Mouse (Mus musculus) right cerebral cortex, postnatal 4 days (tissue): ENCODE results near the gene Gm42742.

Experiments
- DNase-seq: peaks from one replicate; pipeline ENCODE4 v3.0.0-alpha.2; 2022

The Gm42742 gene

GRCm38 (mm10) chr7:127020901-127021562, at the start of gene Gm42742, which contains the start of gene Prrt2:
Gene Gm42742 (minus strand): TSS chr7:127021097.
Gene Prrt2 (minus strand): TSS chr7:127021211.
- DNase-seq, result peak; percentile 74

- no peak for DNase-seq
These were observed 45.4 kb upstream of the Gm42742 start for GRCm38 (mm10) chr7:127066317-127066716.

DNA sequence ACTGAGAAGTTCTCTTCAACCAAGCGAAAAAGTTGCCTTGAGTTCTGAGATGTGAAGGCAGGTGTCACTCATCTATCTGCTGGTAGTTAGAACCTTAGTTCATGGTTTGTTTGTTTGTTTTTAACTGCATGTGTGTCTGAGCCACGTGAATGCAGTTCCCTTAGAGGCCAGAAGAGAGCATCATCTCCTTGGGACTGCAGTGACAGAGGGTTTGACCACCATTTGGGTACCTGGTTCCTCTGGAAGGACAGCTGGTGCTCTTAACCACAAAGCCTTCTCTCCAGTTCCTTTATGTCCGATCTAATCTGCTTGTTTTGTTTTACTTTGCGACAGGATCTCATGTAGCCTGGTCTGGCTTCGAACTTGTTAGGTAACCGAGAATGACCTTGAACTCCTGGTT, 44.6 kb upstream of the Gm42742 start:
- no peak for DNase-seq

GRCm38 (mm10) chr7:127055026-127055585, 34.2 kb upstream of the Gm42742 start:
- DNase-seq, result no peak

DNA sequence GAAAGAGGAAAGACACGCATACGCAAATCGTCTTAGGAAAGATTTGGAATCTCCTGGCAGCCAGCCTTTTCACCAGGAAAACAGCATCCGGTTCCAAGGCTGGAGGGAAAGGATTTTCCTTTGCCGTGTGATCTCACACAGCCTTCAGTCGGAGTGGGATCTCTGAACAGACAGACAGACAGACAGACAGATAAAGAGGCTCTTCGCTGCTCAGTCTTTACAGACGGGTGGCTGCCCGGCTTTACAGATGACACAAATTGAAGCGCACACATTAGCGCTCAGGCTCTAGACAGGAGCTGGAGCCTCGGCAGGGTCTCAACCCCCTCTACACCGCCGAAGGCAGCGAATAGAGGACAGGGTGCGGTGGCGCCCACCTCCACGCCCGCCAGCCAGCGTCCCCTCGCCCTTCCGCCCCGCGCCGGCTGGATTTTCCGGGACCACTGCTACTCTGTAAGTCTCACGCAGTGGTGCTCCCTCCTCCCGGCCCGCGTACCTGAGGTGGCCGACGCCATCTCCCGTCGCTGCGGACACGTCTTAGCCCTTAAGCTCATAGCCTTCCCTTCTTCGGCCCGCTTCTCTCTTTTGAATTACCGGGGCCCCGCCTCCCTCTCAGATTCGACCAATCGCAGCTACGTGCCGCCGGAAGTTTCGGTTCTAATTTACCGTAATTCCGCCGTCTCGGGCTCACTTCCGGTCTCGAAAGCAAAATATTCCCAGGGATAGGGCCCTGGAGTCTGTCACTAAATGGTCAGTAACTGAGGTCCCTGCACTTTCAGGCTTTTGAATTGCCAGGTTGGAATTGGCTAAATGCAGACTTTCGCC, 21.2 kb upstream of the Gm42742 start, which contains the start of gene Kif22:
Gene Kif22 (minus strand): TSS at position 621 of the 822 bp plus-strand sequence.
- peak; percentile 88 for DNase-seq

- DNase-seq, result no peak
These were observed 10.3 kb upstream of the Gm42742 start for GRCm38 (mm10) chr7:127031244-127031643.

DNA sequence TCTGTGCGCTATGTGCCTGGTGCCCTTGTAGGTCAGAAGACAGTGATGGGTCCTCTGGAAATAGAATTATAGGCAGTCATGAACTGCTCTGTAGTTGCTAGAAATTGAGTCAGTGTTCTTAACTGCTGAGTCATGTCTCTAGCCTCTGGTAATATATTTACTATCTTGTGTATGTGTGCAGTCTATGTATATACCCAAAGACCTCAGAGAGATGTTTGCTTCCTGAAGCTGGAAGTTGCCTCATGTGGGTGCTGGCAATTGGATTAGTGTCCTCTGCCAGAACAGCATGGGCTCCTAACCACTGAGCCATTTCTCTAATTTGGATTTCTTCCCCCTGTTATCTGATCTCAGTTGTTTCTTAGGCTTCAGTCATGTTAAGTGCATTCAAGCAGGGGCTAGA, 9.3 kb upstream of the Gm42742 start:
- no peak for DNase-seq

- DNase-seq, result no peak
These were observed 7.0 kb upstream of the Gm42742 start for GRCm38 (mm10) chr7:127027885-127028284.

- peak; percentile 99 for DNase-seq
These were observed 6.3 kb upstream of the Gm42742 start, which contains the start of gene Maz for GRCm38 (mm10) chr7:127026984-127027726. Gene Maz (minus strand): TSS chr7:127027037.

GRCm38 (mm10) chr7:127026616-127026983, 5.7 kb upstream of the Gm42742 start:
- peak; percentile 92 for DNase-seq

GRCm38 (mm10) chr7:127026161-127026600, 5.3 kb upstream of the Gm42742 start:
- peak; percentile 63 for DNase-seq

GRCm38 (mm10) chr7:127025556-127026160, 4.8 kb upstream of the Gm42742 start:
- peak; percentile 58 for DNase-seq

GRCm38 (mm10) chr7:127024755-127025555, 4.1 kb upstream of the Gm42742 start:
- peak; percentile 70 for DNase-seq

GRCm38 (mm10) chr7:127023896-127024690, 3.2 kb upstream of the Gm42742 start:
- DNase-seq, result no peak

GRCm38 (mm10) chr7:127023272-127023691, 2.4 kb upstream of the Gm42742 start:
- DNase-seq, result no peak

- DNase-seq, result no peak
These were observed 1.8 kb upstream of the Gm42742 start for GRCm38 (mm10) chr7:127022528-127023271.

DNA sequence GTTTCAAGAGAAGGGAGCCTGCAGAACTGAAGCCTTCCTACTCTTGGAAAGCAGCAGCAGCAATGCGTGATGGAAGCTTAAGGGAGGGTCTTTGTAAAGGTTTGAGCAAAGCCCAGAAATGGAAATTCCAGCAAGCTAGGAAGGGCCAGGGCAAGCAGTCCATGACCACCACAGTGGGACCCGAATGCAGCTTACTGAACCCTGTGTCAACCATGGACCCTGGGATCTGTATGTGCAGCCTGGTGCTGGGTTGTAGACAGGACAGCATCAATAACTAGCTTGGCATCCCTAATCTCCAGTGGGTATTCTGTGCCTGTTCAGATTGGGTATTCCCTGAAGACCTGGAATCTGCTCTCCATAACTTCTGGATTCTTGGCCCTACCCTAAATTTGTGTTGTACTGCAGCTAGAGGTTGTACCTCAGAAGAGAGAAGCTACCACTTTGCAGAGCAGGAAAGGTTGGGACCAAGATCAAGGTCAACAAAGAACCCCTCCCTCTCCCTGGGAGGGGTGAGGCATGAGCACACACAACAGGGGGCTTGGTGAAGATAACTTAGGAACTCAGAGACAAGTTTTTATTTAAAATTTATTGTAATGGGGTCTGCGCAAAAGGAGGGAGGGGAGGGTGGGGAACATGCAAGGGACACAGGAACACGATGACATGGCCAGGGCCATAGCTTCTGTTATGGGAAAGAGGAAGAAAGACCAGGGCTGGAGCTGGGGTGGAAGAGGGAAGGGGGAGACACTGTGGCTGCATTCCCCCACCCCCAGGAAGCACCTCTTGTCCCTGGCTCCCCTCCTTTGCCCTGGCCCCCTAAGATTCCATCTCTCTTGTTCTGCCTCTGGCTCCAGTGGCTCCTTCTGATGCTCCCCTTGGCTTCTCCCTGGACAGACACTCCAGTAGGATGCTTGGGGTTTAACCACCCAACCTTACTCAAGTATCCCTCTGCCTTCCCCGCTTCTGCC, 948 bp upstream of the Gm42742 start:
- no peak for DNase-seq

DNA sequence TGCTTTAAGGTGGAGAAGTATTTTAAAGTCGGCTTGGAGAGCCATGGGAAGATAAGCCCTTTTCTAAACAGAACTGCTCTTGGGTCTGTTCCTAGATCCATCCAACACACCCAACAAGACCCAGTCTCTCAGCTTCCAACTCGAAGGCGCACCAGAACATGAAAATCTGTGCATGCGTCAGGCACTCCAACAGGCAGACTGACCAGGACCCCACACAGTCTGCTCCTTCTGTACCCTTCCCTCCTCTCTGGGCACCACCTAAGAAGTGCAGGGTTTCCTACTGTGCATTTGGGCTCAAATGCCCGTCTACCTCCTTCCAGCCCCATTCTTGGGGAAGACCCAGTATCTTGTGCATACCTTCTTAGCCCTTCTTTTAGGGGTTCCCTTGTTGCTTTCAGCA, 406 bp downstream of the Gm42742 start:
- no peak for DNase-seq

DNA sequence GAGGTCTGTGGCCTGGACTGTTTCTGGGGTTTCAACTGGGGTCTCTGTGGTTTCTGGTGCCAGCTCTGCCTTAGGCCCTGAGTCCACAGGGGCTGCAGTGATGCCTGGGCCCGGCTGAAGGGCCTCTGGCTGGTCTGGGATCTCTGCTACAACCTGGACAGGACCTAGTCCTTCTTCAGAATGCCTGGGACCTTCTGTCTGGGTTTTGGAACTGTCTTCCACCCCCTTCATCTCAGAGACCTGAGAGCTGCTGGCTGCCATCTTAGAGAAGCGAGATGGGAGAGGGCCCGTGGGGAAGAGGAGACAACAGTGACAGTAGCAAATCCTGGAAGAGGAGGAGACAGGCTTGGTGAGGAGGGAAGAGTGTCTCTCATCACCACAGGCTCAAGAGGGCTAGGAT, 866 bp downstream of the Gm42742 start:
- no peak for DNase-seq
